Mouse (Mus musculus) forebrain, embryonic 15.5 days (tissue): ENCODE results near the gene Mob3b. TPM values are rescaled to one million over a fixed set of nuclear protein-coding genes. Genes with fewer than 3 reads are reported as not detected.
"Not testable (repeated sequence)": the region's sequence is repeated elsewhere in the genome, so short reads cannot be mapped to it uniquely, and the experiment has no call there.

Source experiments
- ATAC-seq: fragments of 200-750 bp; cut with Nextera tagmentation; replicated peaks from 2 replicates; pipeline ENCODE4 v1.8.0; 2017; ENCODE audit warnings: mild to moderate bottlenecking, moderate TSS enrichment, moderate library complexity
- H3K27ac ChIP-seq: fragments of 300-500 bp; sonication (generic); replicated peaks from 2 replicates; pipeline ENCODE4 v1.5.1; 2015; ENCODE audit warnings: mild to moderate bottlenecking, inconsistent platforms
- H3K27me3 ChIP-seq: fragments of 300-500 bp; sonication (generic); 2 replicates; pipeline ENCODE4 v1.6.1; 2015; ENCODE audit warnings: inconsistent platforms
- H3K36me3 ChIP-seq: fragments of 300-500 bp; sonication (generic); 2 replicates; pipeline ENCODE4 v1.6.1; 2015; ENCODE audit warnings: mild to moderate bottlenecking, inconsistent platforms
- H3K4me1 ChIP-seq: fragments of 300-500 bp; sonication (generic); 2 replicates; pipeline ENCODE4 v1.6.1; 2015; ENCODE audit warnings: inconsistent platforms
- H3K4me2 ChIP-seq: fragments of 300-500 bp; sonication (generic); replicated peaks from 2 replicates; pipeline ENCODE4 v1.6.1; 2015; ENCODE audit warnings: mild to moderate bottlenecking, inconsistent platforms
- H3K4me3 ChIP-seq: fragments of 300-500 bp; sonication (generic); 2 replicates; pipeline ENCODE4 v1.5.1; 2015; ENCODE audit warnings: mild to moderate bottlenecking, inconsistent platforms
- H3K9ac ChIP-seq: fragments of 300-500 bp; sonication (generic); replicated peaks from 2 replicates; pipeline ENCODE4 v1.6.1; 2015; ENCODE audit warnings: mild to moderate bottlenecking, inconsistent platforms
- H3K9me3 ChIP-seq: fragments of 300-500 bp; sonication (generic); 2 replicates; pipeline ENCODE4 v1.6.1; 2016; ENCODE audit warnings: inconsistent platforms
- WGBS: fragments of 180-500 bp; shearing (Covaris S2); methylation state at CpG from one replicate; pipeline ENCODE4 v1.1.7; 2015; ENCODE audit warnings: mixed read lengths; 5-methylcytosine and 5-hydroxymethylcytosine counted together
- polyA plus RNA-seq: library from polyadenylated mRNA; unstranded; fragments of >200 nt; fragmentation: Nextera tagmentation; extraction: Ambion mirVana; gene quantifications from 2 replicates; pipeline ENCODE4 v1.2.1, GENCODE M21; 2015

Gene Mob3b
- polyA plus RNA-seq, 1 experiment from 2014 or later = 5.6 TPM

GRCm38 (mm10) chr4:34912171-34912570 lies 245.1 kb downstream of the Mob3b start:
- WGBS = 92% methylated on average over 3 of the region's 3 CpGs
- no peaks in the 10 kb centered on the region for H3K4me1 ChIP-seq
- ATAC-seq = no peak
- H3K4me3 ChIP-seq = no peak overlapping the region
- H3K9ac ChIP-seq = no peak overlapping the region
- H3K9me3 ChIP-seq = no peaks in the 10 kb centered on the region
- no peaks in the 10 kb centered on the region for H3K27me3 ChIP-seq
- no peak overlapping the region for H3K4me2 ChIP-seq
- H3K27ac ChIP-seq = no peak overlapping the region
- no peaks in the 10 kb centered on the region for H3K36me3 ChIP-seq

- Histone ChIP-seq H3K36me3 (no peaks in the 10 kb centered on the region), H3K4me1 (no peaks in the 10 kb centered on the region), H3K9me3 (no peaks in the 10 kb centered on the region), H3K4me2 (no peak overlapping the region), H3K9ac (no peak overlapping the region), H3K27me3 (no peaks in the 10 kb centered on the region), H3K4me3 (no peak overlapping the region), H3K27ac (no peak overlapping the region)
- no peak for ATAC-seq
- WGBS = 70% methylated on average over 3 of the region's 3 CpGs
These were observed 245.9 kb downstream of the Mob3b start for GRCm38 (mm10) chr4:34911401-34911800.

GRCm38 (mm10) chr4:34908127-34908526 lies 249.2 kb downstream of the Mob3b start:
- WGBS = 96% methylated on average over 7 of the region's 7 CpGs
- Histone ChIP-seq H3K4me1 (no peaks in the 10 kb centered on the region), H3K4me2 (no peak overlapping the region)

GRCm38 (mm10) chr4:34907026-34907425 lies 250.3 kb downstream of the Mob3b start:
- H3K27me3 ChIP-seq = no peaks in the 10 kb centered on the region
- no peak for ATAC-seq
- no peak overlapping the region for H3K27ac ChIP-seq
- WGBS = 37% methylated on average over 14 of the region's 14 CpGs
- H3K4me3 ChIP-seq = no peak overlapping the region
- no peaks in the 10 kb centered on the region for H3K9me3 ChIP-seq
- no peak overlapping the region for H3K4me2 ChIP-seq
- H3K9ac ChIP-seq = no peak overlapping the region
- no peaks in the 10 kb centered on the region for H3K36me3 ChIP-seq
- no peaks in the 10 kb centered on the region for H3K4me1 ChIP-seq

More at GRCm38 (mm10) chr4:34908127-34908526, 249.2 kb downstream of the Mob3b start:
- H3K27me3 ChIP-seq = no peaks in the 10 kb centered on the region
- H3K36me3 ChIP-seq = no peaks in the 10 kb centered on the region
- H3K9ac ChIP-seq = no peak overlapping the region
- H3K27ac ChIP-seq = no peak overlapping the region
- H3K4me3 ChIP-seq = no peak overlapping the region
- no peaks in the 10 kb centered on the region for H3K9me3 ChIP-seq
- no peak for ATAC-seq

GRCm38 (mm10) chr4:34906151-34906550 lies 251.1 kb downstream of the Mob3b start:
- H3K27me3 ChIP-seq = no peaks in the 10 kb centered on the region
- ATAC-seq = no peak
- H3K9me3 ChIP-seq = no peaks in the 10 kb centered on the region
- WGBS = 76% methylated on average over 4 of the region's 4 CpGs
- no peaks in the 10 kb centered on the region for H3K4me1 ChIP-seq
- H3K27ac ChIP-seq = no peak overlapping the region
- no peak overlapping the region for H3K4me3 ChIP-seq
- H3K9ac ChIP-seq = no peak overlapping the region
- no peak overlapping the region for H3K4me2 ChIP-seq
- H3K36me3 ChIP-seq = no peaks in the 10 kb centered on the region

GRCm38 (mm10) chr4:34905396-34905795 lies 251.9 kb downstream of the Mob3b start:
- H3K4me3 ChIP-seq = no peak overlapping the region
- H3K9ac ChIP-seq = no peak overlapping the region
- no peak overlapping the region for H3K27ac ChIP-seq
- WGBS = 63% methylated on average over 5 of the region's 5 CpGs
- no peaks in the 10 kb centered on the region for H3K4me1 ChIP-seq
- no peaks in the 10 kb centered on the region for H3K36me3 ChIP-seq
- no peaks in the 10 kb centered on the region for H3K27me3 ChIP-seq
- ATAC-seq = no peak
- H3K4me2 ChIP-seq = no peak overlapping the region
- H3K9me3 ChIP-seq = no peaks in the 10 kb centered on the region

- H3K27ac ChIP-seq, H3K36me3 ChIP-seq, H3K27me3 ChIP-seq, H3K4me3 ChIP-seq, H3K9ac ChIP-seq, ATAC-seq, H3K4me2 ChIP-seq, H3K4me1 ChIP-seq, H3K9me3 ChIP-seq: not testable (repeated sequence)
- 88% methylated on average over 3 of the region's 3 CpGs for WGBS
These were observed 255.7 kb downstream of the Mob3b start for GRCm38 (mm10) chr4:34901582-34901981.

- Histone ChIP-seq H3K4me1 (no peaks in the 10 kb centered on the region), H3K27ac (no peak overlapping the region), H3K4me3 (no peak overlapping the region), H3K27me3 (no peaks in the 10 kb centered on the region), H3K9me3 (no peaks in the 10 kb centered on the region), H3K36me3 (no peaks in the 10 kb centered on the region), H3K9ac (no peak overlapping the region), H3K4me2 (no peak overlapping the region)
- 79% methylated on average over 4 of the region's 4 CpGs for WGBS
- ATAC-seq = no peak
These were observed 256.1 kb downstream of the Mob3b start for GRCm38 (mm10) chr4:34901166-34901565.

- H3K9me3 ChIP-seq = no peaks in the 10 kb centered on the region
- no peak overlapping the region for H3K27ac ChIP-seq
- H3K27me3 ChIP-seq = no peaks in the 10 kb centered on the region
- no peak overlapping the region for H3K9ac ChIP-seq
- H3K36me3 ChIP-seq = no peaks in the 10 kb centered on the region
- WGBS = 52% methylated on average over 9 of the region's 9 CpGs
- peak; percentile 55; the same call in 1 of the 2 replicates for ATAC-seq
- no peaks in the 10 kb centered on the region for H3K4me1 ChIP-seq
- no peak overlapping the region for H3K4me2 ChIP-seq
- H3K4me3 ChIP-seq = no peak overlapping the region
These were observed 257.1 kb downstream of the Mob3b start for GRCm38 (mm10) chr4:34900155-34900554.

GRCm38 (mm10) chr4:34899322-34899721 lies 258.0 kb downstream of the Mob3b start:
- no peak overlapping the region for H3K4me3 ChIP-seq
- 88% methylated on average over 1 of the region's 1 CpGs for WGBS
- H3K9me3 ChIP-seq = no peaks in the 10 kb centered on the region
- H3K4me2 ChIP-seq = no peak overlapping the region
- no peaks in the 10 kb centered on the region for H3K36me3 ChIP-seq
- H3K9ac ChIP-seq = no peak overlapping the region
- H3K4me1 ChIP-seq = no peaks in the 10 kb centered on the region
- no peak overlapping the region for H3K27ac ChIP-seq
- H3K27me3 ChIP-seq = no peaks in the 10 kb centered on the region
- ATAC-seq = no peak

Other genes with a start within 250 kb of the Mob3b start
- gene Ifnk, start 5.4 kb downstream of the Mob3b start, polyA plus RNA-seq = 0.22 TPM in 1 of 2 replicates, not detected in the other
- 41.2 and 45.2 TPM in 2 replicates for gene C9orf72, start 68.7 kb upstream of the Mob3b start, polyA plus RNA-seq